Mouse (Mus musculus) spleen, postnatal 0 days (tissue): ENCODE measurements around the gene Ctps2. TPM values are rescaled to one million over a fixed set of nuclear protein-coding genes. Genes with fewer than 3 reads are reported as not detected.

ENCODE experiments used
- microRNA counts: library from miRNA; unstranded; fragments of <30 nt; microRNA quantifications from one replicate; lab custom pipeline; 2015
- polyA plus RNA-seq: library from polyadenylated mRNA; unstranded; fragments of >200 nt; fragmentation: Nextera tagmentation; extraction: Ambion mirVana; gene quantifications from 2 replicates; pipeline ENCODE4 v1.2.1, GENCODE M21; 2015

Ctps2 gene
- 24.8 and 28.6 TPM in 2 replicates for polyA plus RNA-seq

DNA sequence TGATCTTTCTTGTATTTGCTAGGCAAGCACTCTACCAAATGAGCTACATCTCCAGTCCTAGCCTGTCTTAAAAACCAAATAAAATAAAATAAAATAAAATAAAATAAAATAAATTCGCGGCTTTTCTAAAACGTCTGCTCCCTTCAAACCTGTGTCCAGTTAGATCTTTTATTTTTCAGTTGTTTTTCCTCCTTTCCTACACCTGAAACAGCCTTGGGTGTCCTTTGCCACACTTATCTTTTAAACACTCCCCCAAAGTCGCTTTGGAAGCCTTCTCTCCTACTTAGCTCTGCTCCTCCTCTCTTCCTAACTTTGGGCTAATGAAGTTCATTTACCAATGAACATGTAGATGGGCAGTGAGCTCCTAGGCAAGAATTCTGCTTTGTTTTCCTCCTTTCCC lies at the start of gene Ctps2:
Gene Ctps2 (plus strand): TSS at position 301 of the 400 bp plus-strand sequence.

DNA sequence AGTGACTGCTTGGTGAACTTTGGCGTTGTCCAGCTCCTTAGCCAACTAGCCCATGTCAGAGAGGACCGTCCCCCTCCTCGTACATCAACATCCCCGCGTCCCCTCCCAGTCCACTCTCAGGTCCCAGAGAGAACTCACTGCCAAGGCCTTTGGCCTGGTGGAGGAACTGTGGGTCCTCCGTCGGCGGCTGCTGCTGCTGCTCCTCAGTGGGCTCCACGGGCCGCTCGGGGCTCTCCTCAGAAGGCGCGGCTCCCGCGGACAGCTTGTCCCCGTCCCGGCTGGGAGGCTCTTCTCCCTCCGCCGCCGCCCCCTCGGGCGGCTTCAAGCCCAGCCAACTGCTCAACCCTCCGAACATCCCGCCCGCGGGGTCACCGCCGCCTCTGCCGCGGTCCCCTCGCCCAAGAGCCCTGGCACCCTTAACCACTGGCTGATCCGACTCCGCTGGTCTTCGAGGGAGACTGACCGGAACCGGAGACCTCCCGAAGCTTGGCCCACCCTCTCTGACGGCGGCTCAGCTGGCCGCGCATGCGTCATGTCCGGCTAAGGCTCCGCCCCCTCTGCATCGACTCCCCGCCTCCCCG lies 13.0 kb upstream of the Ctps2 start, which contains the start of gene Syap1:
Gene Syap1 (minus strand): TSS at position 517 of the 581 bp plus-strand sequence.

GRCm38 (mm10) chrX:162964383-162964782 lies 63.3 kb downstream of the Ctps2 start, which contains the start of gene S100g:
Gene S100g (minus strand): TSS chrX:162964599.

MicroRNAs within 50 kb of the gene (microRNA counts, 519-probe panel; counts per million panel counts)
- 88.3 counts per million for microRNA mmu-miR-3473 (lab: Ali Mortazavi, UCI)

Other genes starting within 250 kb of the Ctps2 start
- gene Rbbp7, start 140.8 kb upstream of the Ctps2 start, polyA plus RNA-seq, result 214 and 218 TPM in 2 replicates
- gene Txlng, start 71.8 kb upstream of the Ctps2 start, polyA plus RNA-seq, result 7.4 and 7.7 TPM in 2 replicates
- gene Syap1, start 12.8 kb upstream of the Ctps2 start, polyA plus RNA-seq, result 18.6 and 20.7 TPM in 2 replicates
- gene S100g, start 63.4 kb downstream of the Ctps2 start, polyA plus RNA-seq, result 0.57 TPM in 1 of 2 replicates, not detected in the other